Mouse (Mus musculus): ENCODE measurements around the gene Igsf8.

DNA sequence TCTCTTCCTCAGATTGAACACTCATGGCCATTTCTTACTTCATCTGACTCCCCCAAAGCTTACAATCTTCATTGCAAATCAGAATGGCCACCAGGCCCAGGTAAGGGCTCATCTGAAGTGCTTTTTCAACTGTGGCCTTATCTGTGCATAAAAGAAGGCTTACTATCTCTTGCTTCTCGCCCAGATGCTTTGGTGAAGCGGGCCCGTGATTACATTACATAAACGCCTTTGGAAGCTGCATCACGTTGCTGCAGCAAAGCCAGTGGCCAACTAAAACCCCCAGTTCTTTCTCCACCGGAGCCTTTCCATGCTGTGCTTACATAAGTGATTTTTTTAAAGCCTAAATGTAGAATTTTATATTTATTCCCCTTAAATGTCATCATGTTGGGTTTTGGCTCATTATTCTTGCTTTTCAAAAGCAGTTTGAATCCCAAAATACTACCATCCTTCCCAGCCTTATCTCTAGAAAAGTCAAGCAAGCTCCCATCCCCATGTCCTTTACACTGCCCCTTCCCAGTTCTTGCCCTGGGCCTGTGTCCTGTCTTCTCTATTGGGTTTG is 62.4 kb downstream of the Igsf8 start:
- TF ChIP-seq CTCF (IDR thresholded peaks at IDR 0.05; ENCODE audit: insufficient read depth, low read depth, low read length): no peak
- no peak for TF ChIP-seq POLR2A (IDR thresholded peaks at IDR 0.05; ENCODE audit: insufficient read depth, low read depth, low read length)
